Mouse (Mus musculus) E14TG2a.4 (cell line): ENCODE measurements around the gene Fbxo9.

Experiments
- CTCF ChIP-seq: conservative IDR thresholded peaks from 2 replicates; pipeline ENCODE4 v1.5.1; 2014; ENCODE audit warnings: low read length
- NANOG ChIP-seq: IDR thresholded peaks from 2 replicates; pipeline ENCODE4 v1.6.1; 2014; ENCODE audit warnings: borderline replicate concordance, low read length, mixed read lengths
- POU5F1 ChIP-seq: IDR thresholded peaks from 2 replicates; pipeline ENCODE4 v1.6.1; 2014; ENCODE audit warnings: low read length, borderline replicate concordance

GRCm38 (mm10) chr9:78111456-78111855 is 2.6 kb upstream of the Fbxo9 start:
- no peak for TF ChIP-seq CTCF
- no peak for TF ChIP-seq POU5F1
- no peak for TF ChIP-seq NANOG
